Mouse (Mus musculus) midbrain, postnatal 0 days (tissue): ENCODE measurements around the gene Diaph3. TPM values are rescaled to one million over a fixed set of nuclear protein-coding genes. Genes with fewer than 3 reads are reported as not detected.
A peak's percentile ranks its signal among the peaks of the same experiment; 100 is the strongest.

Experiments used
- ATAC-seq: fragments of 200-750 bp; cut with Nextera tagmentation; 2 replicates; pipeline ENCODE4 v1.8.0; 2017; ENCODE audit warnings: moderate number of reproducible peaks, mild to moderate bottlenecking, moderate TSS enrichment, moderate library complexity; ENCODE audit not compliant: low FRiP score
- DNase-seq: peaks from one replicate; pipeline ENCODE4 v3.0.0-alpha.2; 2015; ENCODE audit warnings: low spot score
- H3K27ac ChIP-seq: fragments of 300-500 bp; sonication (generic); 2 replicates; pipeline ENCODE4 v1.5.1; 2014; ENCODE audit warnings: low read depth, mild to moderate bottlenecking, low read length, mixed read lengths
- H3K27me3 ChIP-seq: fragments of 300-500 bp; sonication (generic); 2 replicates; pipeline ENCODE4 v1.6.1; 2014; ENCODE audit warnings: low read length, control low read depth, mixed read lengths; ENCODE audit not compliant: insufficient read depth
- H3K36me3 ChIP-seq: fragments of 300-500 bp; sonication (generic); 2 replicates; pipeline ENCODE4 v1.6.1; 2014; ENCODE audit warnings: low read length, control low read depth, mixed read lengths; ENCODE audit not compliant: insufficient read depth
- H3K4me1 ChIP-seq: fragments of 300-500 bp; sonication (generic); 2 replicates; pipeline ENCODE4 v1.6.1; 2014; ENCODE audit warnings: mild to moderate bottlenecking, control low read depth, antibody characterized with exemption, low read length, mixed read lengths; ENCODE audit not compliant: insufficient read depth
- H3K4me2 ChIP-seq: fragments of 300-500 bp; sonication (generic); 2 replicates; pipeline ENCODE4 v1.6.1; 2014; ENCODE audit warnings: low read depth, mild to moderate bottlenecking, low read length, mixed read lengths; ENCODE audit not compliant: poor library complexity, severe bottlenecking
- H3K4me3 ChIP-seq: fragments of 300-500 bp; sonication (generic); 2 replicates; pipeline ENCODE4 v1.5.1; 2014; ENCODE audit warnings: low read depth, mild to moderate bottlenecking, low read length, moderate library complexity
- H3K9ac ChIP-seq: fragments of 300-500 bp; sonication (generic); replicated peaks from 2 replicates; pipeline ENCODE4 v1.6.1; 2014; ENCODE audit warnings: mild to moderate bottlenecking, low read length, moderate library complexity, mixed read lengths; ENCODE audit not compliant: poor library complexity, severe bottlenecking
- H3K9me3 ChIP-seq: fragments of 300-500 bp; sonication (generic); 2 replicates; pipeline ENCODE4 v1.6.1; 2016; ENCODE audit warnings: low read length, control low read depth
- CTCF ChIP-seq: IDR thresholded peaks from 2 replicates; pipeline ENCODE4 v1.5.1; 2016; ENCODE audit warnings: antibody characterized with exemption, mild to moderate bottlenecking
- WGBS: fragments of 180-500 bp; shearing (Covaris S2); extraction: QIAGEN DNeasy Blood & Tissue Kit; methylation state at CpG from one replicate; pipeline ENCODE4 v1.1.7; 2014; 5-methylcytosine and 5-hydroxymethylcytosine counted together
- polyA plus RNA-seq: library from polyadenylated mRNA; unstranded; fragments of >200 nt; fragmentation: Nextera tagmentation; extraction: Ambion mirVana; gene quantifications from 2 replicates; pipeline ENCODE4 v1.2.1, GENCODE M21; 2015
- total RNA-seq: library from RNA; depleted of rRNA; stranded (reverse); fragments of >200 nt; gene quantifications from 2 replicates; pipeline ENCODE4 v1.2.3, GENCODE M21; 2014

Gene Diaph3
- total and polyA plus RNA-seq, 2 experiments from 2014 or later, result 1.9 to 2.5 TPM

DNA sequence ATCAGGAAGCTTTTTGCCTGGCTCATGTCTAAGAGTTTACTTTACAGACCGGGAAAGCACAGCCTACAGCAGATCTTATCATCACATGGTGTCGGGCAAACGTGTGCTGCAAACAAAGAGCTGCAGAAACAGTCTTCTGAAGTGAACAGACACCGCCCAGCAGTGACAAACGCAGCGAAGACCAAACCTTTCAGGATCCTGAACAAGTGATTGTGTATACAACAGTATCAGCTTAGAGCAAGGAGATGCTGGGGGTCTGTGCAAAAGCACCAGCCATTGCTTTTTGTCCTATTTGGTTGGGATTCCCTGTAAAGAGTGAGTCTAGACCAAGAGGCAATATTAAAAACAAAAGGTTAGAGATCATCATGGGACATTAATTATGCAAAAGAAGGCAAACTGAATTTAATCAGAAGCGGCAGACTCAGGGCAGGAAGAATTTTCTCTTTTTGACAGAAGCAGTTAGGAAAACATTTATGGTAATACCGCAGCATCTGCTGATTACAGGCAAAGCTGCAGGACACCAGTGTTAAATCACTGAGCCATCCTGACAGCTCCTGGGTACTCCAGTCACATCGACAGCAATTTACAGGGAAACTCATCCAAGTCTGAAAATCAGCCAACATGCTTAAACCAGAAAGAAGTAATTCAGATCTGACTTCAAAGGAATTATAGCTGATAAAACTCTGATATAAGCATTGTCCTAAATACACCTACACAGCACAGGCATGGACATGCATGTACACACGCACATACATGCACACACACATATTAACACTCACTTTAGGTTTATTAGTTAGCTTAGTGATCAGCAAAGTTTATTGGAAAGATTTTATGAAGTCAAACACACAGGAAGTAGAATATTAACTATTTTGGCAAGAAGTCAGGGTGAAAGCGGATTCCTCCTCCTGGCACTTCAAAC, 456.2 kb downstream of the Diaph3 start:
- WGBS, result 29% methylated on average over 11 of the region's 11 CpGs
- Histone ChIP-seq H3K4me2 (peak overlapping the region; percentile 5; the same call in 1 of the 2 replicates), H3K4me1 (no peaks in the 10 kb centered on the region), H3K9me3 (no peaks in the 10 kb centered on the region), H3K36me3 (no peaks in the 10 kb centered on the region), H3K27ac (no peak overlapping the region), H3K9ac (no peak overlapping the region), H3K4me3 (no peak overlapping the region), H3K27me3 (no peaks in the 10 kb centered on the region)
- no peak for TF ChIP-seq CTCF
- ATAC-seq (peak; percentile 41; the same call in 1 of the 2 replicates), DNase-seq (peak; percentile 81)

DNA sequence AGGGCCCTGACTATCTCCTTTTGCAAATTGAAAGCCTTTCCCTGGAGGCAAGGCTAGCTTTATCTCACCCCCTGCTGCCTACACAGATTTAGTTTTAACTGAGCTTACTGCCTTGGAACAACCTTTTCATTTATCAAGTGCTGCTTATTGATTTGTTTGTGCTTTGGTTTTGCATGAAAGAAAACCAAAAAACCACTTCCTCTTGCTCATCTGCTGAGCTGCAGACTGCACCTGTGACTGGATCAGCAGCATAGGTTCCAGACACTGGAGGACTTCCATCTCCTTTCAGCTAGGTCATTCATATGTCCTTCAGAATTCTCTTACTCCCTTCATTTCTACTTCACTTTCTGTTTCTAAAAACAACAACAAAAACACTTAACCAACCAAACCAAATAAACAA, 459.1 kb downstream of the Diaph3 start:
- Histone ChIP-seq H3K4me2 (no peak overlapping the region), H3K4me1 (no peaks in the 10 kb centered on the region), H3K27me3 (no peaks in the 10 kb centered on the region), H3K27ac (no peak overlapping the region), H3K9ac (no peak overlapping the region), H3K4me3 (no peak overlapping the region), H3K9me3 (no peaks in the 10 kb centered on the region), H3K36me3 (no peaks in the 10 kb centered on the region)
- ATAC-seq (no peak), DNase-seq (no peak)
- TF ChIP-seq CTCF, result no peak

DNA sequence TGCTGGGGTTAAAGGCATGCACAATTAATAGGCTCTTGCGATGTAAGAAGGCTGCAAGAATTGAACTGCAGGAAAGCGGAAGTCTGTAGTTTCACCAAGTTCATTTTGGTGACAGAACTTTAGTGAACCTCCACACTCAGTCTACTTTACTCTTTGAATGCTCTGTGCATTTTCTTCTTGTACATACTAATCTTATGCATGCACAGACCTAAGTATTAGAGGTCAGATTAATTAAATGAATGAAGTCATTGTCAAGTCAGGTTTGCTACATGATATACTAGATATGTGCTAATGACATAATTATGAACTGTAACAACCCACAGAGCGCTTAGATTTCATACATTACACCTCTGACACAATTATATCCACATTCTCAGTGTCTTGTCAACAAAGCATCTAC, 462.0 kb downstream of the Diaph3 start:
- DNase-seq (no peak), ATAC-seq (no peak)
- Histone ChIP-seq H3K4me1 (no peaks in the 10 kb centered on the region), H3K27ac (no peak overlapping the region), H3K9me3 (no peaks in the 10 kb centered on the region), H3K27me3 (no peaks in the 10 kb centered on the region), H3K4me2 (no peak overlapping the region), H3K9ac (no peak overlapping the region), H3K36me3 (no peaks in the 10 kb centered on the region), H3K4me3 (no peak overlapping the region)
- TF ChIP-seq CTCF, result no peak
- 96% methylated on average over 3 of the region's 3 CpGs for WGBS

GRCm38 (mm10) chr14:86678179-86678780, 462.8 kb downstream of the Diaph3 start:
- peak; percentile 61 for DNase-seq
- Histone ChIP-seq H3K4me3 (no peak overlapping the region), H3K9ac (no peak overlapping the region), H3K27ac (no peak overlapping the region), H3K27me3 (no peaks in the 10 kb centered on the region), H3K4me1 (no peaks in the 10 kb centered on the region), H3K9me3 (no peaks in the 10 kb centered on the region), H3K4me2 (no peak overlapping the region), H3K36me3 (no peaks in the 10 kb centered on the region)
- 41% methylated on average over 5 of the region's 5 CpGs for WGBS
- ATAC-seq, result no peak
- peak; percentile 76 for TF ChIP-seq CTCF

GRCm38 (mm10) chr14:86677015-86677414, 464.0 kb downstream of the Diaph3 start:
- H3K9me3 ChIP-seq, result no peaks in the 10 kb centered on the region
- ATAC-seq, result no peak
- H3K4me1 ChIP-seq, result no peaks in the 10 kb centered on the region
- H3K27ac ChIP-seq, result 0 out of 2 replicates have a peak overlapping the region, but pooled peaks have one; percentile 14
- H3K27me3 ChIP-seq, result no peaks in the 10 kb centered on the region
- DNase-seq, result peak; percentile 35
- no peak overlapping the region for H3K4me3 ChIP-seq
- 9% methylated on average over 6 of the region's 6 CpGs for WGBS
- TF ChIP-seq CTCF, result no peak
- no peaks in the 10 kb centered on the region for H3K36me3 ChIP-seq
- peak overlapping the region; percentile 2; the same call in 1 of the 2 replicates for H3K4me2 ChIP-seq
- H3K9ac ChIP-seq, result no peak overlapping the region

DNA sequence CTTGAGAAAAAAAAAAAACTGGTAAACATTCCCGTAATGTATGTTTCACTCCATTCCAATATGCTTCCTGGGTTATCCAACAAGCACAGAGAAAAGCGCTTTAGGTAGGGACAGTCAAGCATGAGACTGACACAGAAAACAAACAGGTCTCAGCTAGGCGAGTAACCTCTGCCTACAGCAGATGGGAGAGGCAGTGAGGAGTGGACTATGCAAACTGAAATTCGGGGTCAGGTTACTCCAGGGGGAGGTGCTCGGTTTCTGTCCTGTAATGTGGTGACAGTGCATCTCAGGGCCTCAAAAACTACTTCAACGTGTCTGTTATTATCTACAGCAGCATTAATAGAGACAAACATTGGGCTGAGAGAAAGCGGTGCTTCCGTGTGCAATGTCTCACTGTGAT, 465.7 kb downstream of the Diaph3 start:
- 76% methylated on average over 8 of the region's 8 CpGs for WGBS
- no peak overlapping the region for H3K27ac ChIP-seq
- H3K36me3 ChIP-seq, result no peaks in the 10 kb centered on the region
- H3K4me1 ChIP-seq, result no peaks in the 10 kb centered on the region
- no peak for TF ChIP-seq CTCF
- no peaks in the 10 kb centered on the region for H3K27me3 ChIP-seq
- ATAC-seq (no peak), DNase-seq (no peak)
- H3K4me2 ChIP-seq, result no peak overlapping the region
- H3K4me3 ChIP-seq, result no peak overlapping the region
- H3K9ac ChIP-seq, result no peak overlapping the region
- no peaks in the 10 kb centered on the region for H3K9me3 ChIP-seq
